Mouse (Mus musculus) kidney, postnatal 4 days (tissue): ENCODE results near the gene Ppfia4.

Experiments
- DNase-seq, 2 experiments: peaks; one replicate each; pipeline ENCODE4 v3.0.0; 2021; ENCODE audit warnings: mixed read lengths in 2 of 2

Ppfia4 gene

GRCm38 (mm10) chr1:134336958-134337710, 4.4 kb upstream of the Ppfia4 start:
- DNase-seq = no peak

GRCm38 (mm10) chr1:134335924-134336810, 3.4 kb upstream of the Ppfia4 start:
- DNase-seq = no peak

GRCm38 (mm10) chr1:134335211-134335923, 2.6 kb upstream of the Ppfia4 start:
- no peak for DNase-seq

- DNase-seq = no peak
Measured at GRCm38 (mm10) chr1:134334111-134334827, 1.5 kb upstream of the Ppfia4 start.

GRCm38 (mm10) chr1:134333371-134334110, 813 bp upstream of the Ppfia4 start:
- no peak for DNase-seq

GRCm38 (mm10) chr1:134331879-134332635, 671 bp downstream of the Ppfia4 start:
- peak; percentile 90 to 91 for DNase-seq

- no peak for DNase-seq
Measured at GRCm38 (mm10) chr1:134326841-134327346, 5.8 kb downstream of the Ppfia4 start.

- peak; percentile 46 to 68 for DNase-seq
Measured at GRCm38 (mm10) chr1:134322591-134322990, 10.1 kb downstream of the Ppfia4 start.

- DNase-seq = no peak
Measured at GRCm38 (mm10) chr1:134320691-134321301, 11.9 kb downstream of the Ppfia4 start.

GRCm38 (mm10) chr1:134318261-134318660, 14.5 kb downstream of the Ppfia4 start:
- no peak for DNase-seq

- no peak for DNase-seq
Measured at GRCm38 (mm10) chr1:134316361-134316760, 16.4 kb downstream of the Ppfia4 start.

- DNase-seq = no peak
Measured at GRCm38 (mm10) chr1:134315181-134315580, 17.5 kb downstream of the Ppfia4 start.

GRCm38 (mm10) chr1:134311760-134312159, 21.0 kb downstream of the Ppfia4 start:
- no peak for DNase-seq

- no peak for DNase-seq
Measured at GRCm38 (mm10) chr1:134310729-134311128, 22.0 kb downstream of the Ppfia4 start.

- DNase-seq = no peak
Measured at GRCm38 (mm10) chr1:134310291-134310690, 22.4 kb downstream of the Ppfia4 start.

- no peak for DNase-seq
Measured at GRCm38 (mm10) chr1:134307409-134307808, 25.3 kb downstream of the Ppfia4 start.

- DNase-seq = no peak
Measured at GRCm38 (mm10) chr1:134304940-134305339, 27.8 kb downstream of the Ppfia4 start.

- DNase-seq = peak; percentile 51 to 67
Measured at GRCm38 (mm10) chr1:134302568-134303238, 30.0 kb downstream of the Ppfia4 start.

- DNase-seq = peak; percentile 57 to 72
Measured at GRCm38 (mm10) chr1:134298636-134299411, 33.9 kb downstream of the Ppfia4 start.
